Mouse (Mus musculus) heart, adult 2 months (tissue): ENCODE measurements at regions not wholly inside any gene's neighbourhood (a gene's known extent, or its start where the extent isn't known, plus 50 kb on each side); places are given as distances from the start of the nearest gene placed in this dataset.

ENCODE experiments used
- DNase-seq, 2 experiments: peaks; one replicate each; pipeline ENCODE4 v3.0.0; 2021
- H3K27ac ChIP-seq: fragments of 200-600 bp; 2 replicates; pipeline ENCODE4 v1.8.1; 2022
- H3K27me3 ChIP-seq: fragments of 200-500 bp; 2 replicates; pipeline ENCODE4 v1.6.1; 2012; ENCODE audit warnings: mild to moderate bottlenecking, low read length, inconsistent platforms, mixed read lengths; ENCODE audit not compliant: control insufficient read depth, insufficient read depth
- H3K36me3 ChIP-seq: fragments of 200-500 bp; 2 replicates; pipeline ENCODE4 v1.6.1; 2012; ENCODE audit warnings: low read length, inconsistent platforms; ENCODE audit not compliant: control insufficient read depth, insufficient read depth
- H3K4me1 ChIP-seq: fragments of 200-500 bp; 2 replicates; pipeline ENCODE4 v1.6.1; 2011; ENCODE audit warnings: low read length; ENCODE audit not compliant: control insufficient read depth, insufficient read depth
- H3K4me3 ChIP-seq: fragments of 200-600 bp; 2 replicates; pipeline ENCODE4 v1.8.1; 2022
- H3K79me2 ChIP-seq: fragments of 200-500 bp; replicated peaks from 2 replicates; pipeline ENCODE4 v1.6.1; 2012; ENCODE audit warnings: mild to moderate bottlenecking, inconsistent platforms, low read length, moderate library complexity, mixed read lengths; ENCODE audit not compliant: control insufficient read depth, insufficient read depth
- H3K9ac ChIP-seq: fragments of 200-500 bp; 2 replicates; pipeline ENCODE4 v1.6.1; 2012; ENCODE audit warnings: low read depth, mild to moderate bottlenecking, control low read depth, inconsistent platforms, low read length, mixed read lengths
- CTCF ChIP-seq: fragments of 200-600 bp; IDR thresholded peaks from 2 replicates; pipeline ENCODE4 v1.8.1; 2022; ENCODE audit warnings: antibody characterized with exemption, mild to moderate bottlenecking, moderate library complexity
- EP300 ChIP-seq: fragments of 200-500 bp; IDR thresholded peaks from 2 replicates; pipeline ENCODE4 v1.6.1; 2011; ENCODE audit warnings: low read depth, low read length, control low read depth; ENCODE audit not compliant: insufficient read depth
- POLR2A ChIP-seq: fragments of 200-500 bp; IDR thresholded peaks from 2 replicates; pipeline ENCODE4 v1.6.1; 2011; ENCODE audit warnings: mild to moderate bottlenecking, low read depth, low read length, control low read depth; ENCODE audit not compliant: insufficient read depth
- WGBS: fragments of 180-500 bp; shearing (Covaris S2); methylation state at CpG from one replicate; pipeline ENCODE4 v1.1.7; 2018; 5-methylcytosine and 5-hydroxymethylcytosine counted together
- intact Hi-C: fragments of 180-260 bp; cut with DNase I; formaldehyde crosslinking; loops from one replicate; pipeline ENCODE4 v1.15.1; 2025

DNA sequence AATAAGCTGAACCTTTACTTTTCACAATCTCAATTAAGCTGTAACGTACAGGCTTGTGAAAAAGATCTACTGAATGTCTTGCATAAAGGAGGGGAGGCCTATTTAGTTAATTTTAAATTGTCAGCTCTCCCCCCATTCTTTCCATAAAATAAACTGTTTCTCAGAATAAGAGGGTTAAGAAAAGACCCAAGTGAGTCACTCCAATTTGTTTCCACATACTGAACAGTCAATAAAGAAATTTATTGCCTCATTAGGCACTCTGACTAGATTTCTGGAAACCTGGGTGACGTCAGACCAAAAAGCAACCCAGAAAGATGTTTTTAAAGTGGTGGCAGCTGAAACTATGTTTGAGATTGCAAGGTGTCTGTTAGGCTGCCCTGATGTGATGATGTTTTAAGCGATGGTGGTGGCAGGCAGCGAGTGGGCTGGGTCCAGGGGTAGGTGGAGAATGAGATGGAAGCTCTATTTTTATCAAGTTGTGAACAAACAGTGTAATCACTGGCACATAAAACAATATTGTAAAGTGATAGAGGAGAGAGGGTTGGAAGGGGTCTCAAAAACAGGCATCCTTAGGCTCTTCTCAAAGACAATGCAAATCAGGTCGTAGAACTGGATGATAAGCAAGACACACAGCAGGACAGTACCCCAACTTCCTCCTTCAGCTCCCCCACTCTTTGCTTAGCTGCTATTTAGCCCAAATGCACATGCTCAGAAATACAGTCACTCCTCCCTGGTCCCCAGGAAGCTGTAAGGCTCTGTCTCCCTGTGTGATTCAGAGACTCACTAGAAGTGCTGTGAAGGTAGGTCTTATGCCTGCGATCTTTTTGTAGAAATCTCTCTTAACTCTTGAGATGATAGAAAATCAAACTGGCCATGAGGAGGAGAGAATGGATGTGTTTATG lies 288.0 kb downstream of the Usp25 start:
- 75% methylated on average over 6 of the region's 6 CpGs for WGBS
- Histone ChIP-seq H3K79me2 (no peaks in the 10 kb centered on the region), H3K27ac (no peak overlapping the region), H3K4me1 (no peaks in the 10 kb centered on the region; the same call in 1 of the 2 replicates), H3K9ac (no peak overlapping the region), H3K27me3 (no peaks in the 10 kb centered on the region), H3K36me3 (no peaks in the 10 kb centered on the region), H3K4me3 (no peak overlapping the region)
- intact Hi-C loops = no loop called here
- no peak for TF ChIP-seq EP300
- no peak for TF ChIP-seq POLR2A
- TF ChIP-seq CTCF = no peak
- DNase-seq = no peak

GRCm38 (mm10) chr16:77300572-77301213 lies 287.2 kb downstream of the Usp25 start:
- no peak overlapping the region for H3K4me3 ChIP-seq
- no peaks in the 10 kb centered on the region for H3K27me3 ChIP-seq
- no peak for DNase-seq
- TF ChIP-seq CTCF = no peak
- TF ChIP-seq EP300 = no peak
- no peak for TF ChIP-seq POLR2A
- no peaks in the 10 kb centered on the region; the same call in 1 of the 2 replicates for H3K4me1 ChIP-seq
- no peak overlapping the region for H3K9ac ChIP-seq
- no peaks in the 10 kb centered on the region for H3K79me2 ChIP-seq
- intact Hi-C loops = no loop called here
- WGBS = 55% methylated on average over 6 of the region's 6 CpGs
- H3K27ac ChIP-seq = no peak overlapping the region
- H3K36me3 ChIP-seq = no peaks in the 10 kb centered on the region

- TF ChIP-seq POLR2A (no peak), CTCF (no peak)
- H3K27ac ChIP-seq = no peak overlapping the region
These were observed 282.3 kb downstream of the Usp25 start for GRCm38 (mm10) chr16:77295574-77296355.

DNA sequence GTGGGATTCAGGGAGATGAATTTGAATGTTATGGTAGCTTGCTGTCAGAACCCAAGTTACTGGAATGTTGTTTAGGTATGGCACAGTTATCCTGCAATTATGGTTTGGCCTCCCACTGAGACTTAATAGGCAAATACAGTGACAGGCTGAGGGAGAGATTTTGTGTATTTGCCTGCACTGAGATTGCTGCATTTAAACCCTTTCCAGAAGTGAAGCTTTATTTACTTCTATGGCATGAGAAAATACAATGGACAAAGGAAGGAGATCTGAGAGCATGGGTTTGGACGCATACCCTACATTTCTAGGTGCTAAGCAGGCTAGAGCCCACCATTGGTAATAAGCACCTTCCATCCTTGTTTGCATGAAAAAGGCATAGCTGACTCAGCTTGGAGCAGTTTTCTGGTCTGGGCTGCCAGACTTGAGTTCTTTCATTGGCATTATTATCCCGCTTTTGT lies 278.8 kb downstream of the Usp25 start:
- H3K27ac ChIP-seq = no peak overlapping the region
- H3K9ac ChIP-seq = no peak overlapping the region
- no peaks in the 10 kb centered on the region for H3K36me3 ChIP-seq
- TF ChIP-seq EP300 (no peak), CTCF (no peak), POLR2A (no peak)
- WGBS = 84% methylated on average over 2 of the region's 2 CpGs
- intact Hi-C loops = no loop called here
- no peaks in the 10 kb centered on the region for H3K4me1 ChIP-seq
- no peaks in the 10 kb centered on the region for H3K27me3 ChIP-seq
- H3K4me3 ChIP-seq = no peak overlapping the region
- no peaks in the 10 kb centered on the region for H3K79me2 ChIP-seq
- DNase-seq = no peak

More at GRCm38 (mm10) chr16:77295574-77296355, 282.3 kb downstream of the Usp25 start:
- no peaks in the 10 kb centered on the region for H3K36me3 ChIP-seq
- H3K9ac ChIP-seq = no peak overlapping the region
- DNase-seq = no peak
- H3K4me3 ChIP-seq = no peak overlapping the region
- H3K27me3 ChIP-seq = no peaks in the 10 kb centered on the region
- no peaks in the 10 kb centered on the region for H3K79me2 ChIP-seq
- intact Hi-C loops = no loop called here
- 72% methylated on average over 4 of the region's 4 CpGs for WGBS
- H3K4me1 ChIP-seq = no peaks in the 10 kb centered on the region

- DNase-seq = no peak
These were observed 278.3 kb downstream of the Usp25 start for GRCm38 (mm10) chr16:77291723-77292316.

More at GRCm38 (mm10) chr16:77291723-77292316, 278.3 kb downstream of the Usp25 start:
- no peak overlapping the region for H3K27ac ChIP-seq
- intact Hi-C loops = no loop called here
- H3K36me3 ChIP-seq = no peaks in the 10 kb centered on the region
- H3K79me2 ChIP-seq = no peaks in the 10 kb centered on the region
- no peaks in the 10 kb centered on the region for H3K4me1 ChIP-seq
- H3K4me3 ChIP-seq = no peak overlapping the region
- H3K27me3 ChIP-seq = no peaks in the 10 kb centered on the region
- TF ChIP-seq EP300 (no peak), CTCF (no peak), POLR2A (no peak)
- H3K9ac ChIP-seq = no peak overlapping the region
- 93% methylated on average over 8 of the region's 8 CpGs for WGBS
